Mouse (Mus musculus) embryo, embryonic 11 days (tissue): Measurements from ENCODE around the gene Ptprd.

Experiments
- DNase-seq: peaks from one replicate; pipeline ENCODE4 v3.0.0-alpha.2; 2015

Ptprd gene

DNA sequence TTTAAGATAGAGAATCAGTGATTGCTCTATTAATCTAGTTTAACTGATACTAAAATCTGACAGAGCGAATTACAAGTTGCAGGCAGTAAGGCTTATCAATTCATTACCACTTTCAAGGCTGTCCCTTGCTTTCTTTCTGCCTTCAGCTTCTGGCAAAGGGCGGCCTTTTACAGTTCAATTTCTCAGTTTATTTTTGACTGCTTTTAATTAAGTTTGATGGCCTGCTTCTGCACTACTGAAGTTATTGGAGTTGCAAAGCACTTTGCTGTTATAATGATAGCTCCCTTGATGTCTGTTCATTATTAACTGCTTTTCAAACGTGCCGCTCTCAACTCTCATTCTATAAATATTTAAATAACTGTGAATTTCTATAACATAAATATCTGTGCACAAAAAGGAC lies 673.9 kb downstream of the Ptprd start:
- DNase-seq, result no peak

DNA sequence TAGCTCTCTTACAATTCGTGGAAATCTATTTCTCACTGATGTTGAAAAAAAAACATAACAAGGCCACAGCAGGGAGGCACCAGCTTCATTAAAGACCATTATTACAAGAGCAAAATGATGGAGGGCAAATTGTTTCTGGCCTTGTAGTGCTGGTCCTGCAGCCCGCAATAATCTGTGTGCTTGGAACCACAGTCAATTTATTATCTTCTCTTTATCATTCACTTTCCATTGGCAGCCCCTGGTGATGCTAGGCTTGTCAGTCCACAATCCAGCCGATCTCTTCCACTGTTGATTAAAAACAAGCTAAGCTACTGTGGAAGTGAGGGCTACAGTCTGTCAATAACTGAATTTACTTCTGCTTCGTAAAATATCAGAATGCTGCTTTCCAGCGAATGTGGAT lies 674.4 kb downstream of the Ptprd start:
- no peak for DNase-seq

- DNase-seq, result no peak
Measured at GRCm38 (mm10) chr4:77535601-77536000, 676.2 kb downstream of the Ptprd start.

DNA sequence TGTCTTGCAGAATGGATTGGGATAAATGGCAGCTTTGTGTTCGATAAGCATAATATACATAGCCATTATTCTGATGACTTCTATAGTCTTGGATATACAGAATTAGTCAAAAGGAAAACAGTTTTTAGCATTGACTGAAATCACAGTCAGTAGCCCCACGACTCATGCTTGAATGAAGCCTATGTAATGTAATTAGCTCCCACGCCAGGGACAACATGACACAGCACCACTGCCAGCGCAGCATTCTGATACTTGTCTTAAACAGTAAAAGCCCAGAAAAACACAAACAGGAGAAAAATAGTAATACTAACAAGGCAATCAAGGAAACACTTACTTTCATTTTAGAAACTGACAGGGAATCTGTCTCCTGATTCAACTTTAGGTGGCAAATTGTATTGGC lies 677.2 kb downstream of the Ptprd start:
- no peak for DNase-seq

DNA sequence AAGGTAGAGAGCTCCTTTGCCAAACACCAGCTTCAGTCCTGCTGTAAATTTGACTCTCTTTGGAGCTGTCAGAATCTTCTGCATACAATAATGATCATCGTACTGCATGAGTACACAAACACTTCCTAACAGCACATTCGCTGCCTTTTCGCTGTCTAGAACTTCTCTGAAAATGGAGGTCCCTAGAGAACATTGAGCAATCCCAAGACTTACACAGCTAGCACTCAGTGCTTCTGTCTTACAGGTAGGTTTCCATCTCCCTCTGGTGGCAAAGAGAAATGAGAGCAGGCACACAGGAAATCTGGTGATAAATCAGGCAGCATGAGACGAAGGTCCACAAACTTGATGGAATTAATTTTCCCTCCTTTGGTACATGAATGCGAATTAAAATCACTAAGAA lies 692.6 kb downstream of the Ptprd start:
- peak; percentile 62 for DNase-seq

DNA sequence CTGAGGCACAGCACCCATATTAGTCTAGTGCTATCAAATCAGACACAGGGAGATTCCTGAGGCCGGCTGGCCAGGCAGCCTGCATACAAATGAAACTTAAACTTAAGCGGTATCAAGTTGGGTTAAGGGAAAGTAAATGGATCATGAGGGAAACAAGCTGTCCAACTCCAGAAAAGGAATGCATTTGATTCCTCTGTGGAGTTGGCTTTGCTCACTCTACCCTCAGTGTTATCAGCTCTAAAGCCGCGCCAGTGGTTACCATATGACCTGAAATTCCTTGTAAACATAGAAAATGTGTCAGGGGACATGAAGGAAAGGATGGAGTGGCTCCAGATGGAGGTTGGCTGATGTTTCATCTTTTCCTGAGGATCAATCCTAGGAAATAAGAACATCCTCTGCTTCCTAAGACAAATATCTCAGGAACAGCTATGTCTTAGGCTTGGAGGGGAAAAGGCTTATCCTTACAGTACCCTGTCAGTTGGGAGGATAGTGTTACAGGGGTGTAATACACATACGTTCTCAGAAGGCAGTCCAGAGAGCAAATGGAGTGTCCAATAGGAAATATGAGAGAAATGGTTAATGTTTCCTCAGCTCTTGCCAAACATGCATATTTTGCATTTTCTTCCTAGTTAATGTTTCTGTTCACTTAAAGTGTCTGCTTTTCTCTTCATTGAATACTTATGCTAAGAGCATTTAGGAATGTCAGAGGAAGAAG lies 697.7 kb downstream of the Ptprd start:
- DNase-seq, result no peak

- DNase-seq, result no peak
Measured at GRCm38 (mm10) chr4:77513041-77513440, 698.7 kb downstream of the Ptprd start.

GRCm38 (mm10) chr4:77454049-77454448 lies 757.7 kb downstream of the Ptprd start:
- DNase-seq, result no peak

GRCm38 (mm10) chr4:77399146-77399545 lies 812.6 kb downstream of the Ptprd start:
- no peak for DNase-seq

- DNase-seq, result no peak
Measured at GRCm38 (mm10) chr4:77361728-77362127, 850.0 kb downstream of the Ptprd start.

DNA sequence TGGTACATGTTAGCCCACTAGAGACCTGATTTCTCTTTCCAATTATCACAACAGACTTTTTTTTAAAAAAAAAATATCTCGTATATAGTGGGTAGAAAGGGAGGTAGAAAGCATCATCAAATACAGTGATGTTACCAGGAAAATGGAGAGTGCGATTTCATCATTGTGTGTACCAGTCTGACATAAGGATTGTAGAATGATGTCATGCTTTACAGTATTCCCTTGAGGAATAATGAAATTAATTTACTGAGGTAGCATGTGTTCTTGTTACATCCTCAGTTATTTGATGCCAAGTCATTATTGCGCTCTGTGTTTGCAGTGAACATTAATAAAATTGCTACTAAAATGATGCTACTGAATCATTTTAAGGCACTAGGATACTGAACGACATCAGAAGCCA lies 884.6 kb downstream of the Ptprd start:
- DNase-seq, result no peak

DNA sequence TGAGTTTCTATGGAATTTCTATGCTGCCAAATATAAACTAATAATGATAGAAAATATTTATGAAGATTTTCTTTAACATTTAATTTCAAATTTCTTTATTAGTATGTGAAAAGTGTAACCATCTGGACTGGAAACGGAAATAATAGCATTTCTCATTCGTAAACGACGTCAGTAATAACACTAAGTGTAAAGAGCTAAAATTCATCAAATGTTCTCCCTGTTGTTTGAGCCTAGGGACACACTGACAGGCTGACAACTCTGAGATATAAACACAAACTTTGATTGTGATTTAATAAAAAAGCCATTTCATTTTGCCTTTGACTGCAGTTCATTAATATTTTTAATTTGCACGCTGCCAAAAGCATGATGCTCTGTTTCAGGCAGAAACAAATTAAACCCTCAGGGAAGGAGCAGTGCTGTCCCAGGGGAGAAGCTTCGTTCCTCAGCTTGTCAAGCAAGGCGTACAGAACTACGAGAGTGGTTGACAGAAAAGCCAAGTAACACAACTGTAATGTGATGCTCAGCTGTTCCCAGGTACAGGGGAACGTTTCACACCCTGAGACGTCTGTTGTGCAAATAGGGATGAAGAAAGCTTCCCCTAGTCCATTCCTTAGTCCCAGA lies 894.6 kb downstream of the Ptprd start:
- DNase-seq, result peak; percentile 7

DNA sequence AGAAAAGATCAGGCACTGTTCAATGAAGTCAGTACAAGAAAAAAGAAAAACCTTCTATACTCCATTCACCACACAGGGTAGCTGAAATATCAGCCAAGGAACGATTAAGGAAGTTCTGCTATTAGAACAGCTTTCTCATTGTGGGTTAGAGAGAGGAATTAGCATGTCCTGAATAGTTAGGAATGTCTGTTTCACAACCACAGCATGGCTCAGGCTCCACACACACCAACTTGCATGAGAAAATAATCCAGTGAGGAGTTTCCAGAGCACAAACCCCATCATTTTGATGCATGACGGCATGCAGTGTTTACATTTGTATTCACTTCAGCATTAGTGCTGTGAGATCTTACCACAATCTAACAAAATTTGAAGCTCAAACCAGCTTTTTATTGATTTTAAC lies 895.1 kb downstream of the Ptprd start:
- DNase-seq, result no peak

DNA sequence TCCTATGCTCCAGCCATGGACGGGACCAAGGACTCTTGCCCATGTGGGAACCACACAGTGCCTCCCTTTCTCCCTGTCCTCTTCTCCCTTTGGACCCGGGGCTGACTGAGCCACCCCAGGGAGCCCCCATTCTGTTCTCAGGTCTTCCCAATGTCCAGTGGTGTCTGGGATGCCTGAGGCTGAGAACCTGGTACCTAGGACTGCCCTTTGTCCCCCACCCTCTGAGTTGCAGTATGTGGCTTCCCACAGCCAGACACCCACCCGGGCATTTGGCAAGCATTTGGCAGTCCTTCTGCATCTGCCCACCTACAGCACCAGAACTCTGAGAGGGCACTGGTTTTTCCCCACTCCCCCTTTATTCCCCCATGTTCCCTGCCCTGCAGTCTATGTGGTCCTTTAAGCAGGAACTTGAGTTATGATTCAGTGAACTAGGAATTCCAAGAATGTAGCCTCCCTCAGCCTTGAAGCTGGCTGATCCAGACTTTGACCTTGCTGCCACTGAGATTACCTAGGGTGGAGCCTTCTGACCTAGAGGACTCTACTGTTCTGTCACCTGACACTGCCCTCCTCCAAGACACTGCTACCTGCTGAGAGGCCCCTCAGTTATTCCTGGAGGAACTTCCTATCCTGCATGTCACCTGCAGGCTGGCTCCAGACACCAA lies 901.5 kb downstream of the Ptprd start:
- peak; percentile 5 for DNase-seq

DNA sequence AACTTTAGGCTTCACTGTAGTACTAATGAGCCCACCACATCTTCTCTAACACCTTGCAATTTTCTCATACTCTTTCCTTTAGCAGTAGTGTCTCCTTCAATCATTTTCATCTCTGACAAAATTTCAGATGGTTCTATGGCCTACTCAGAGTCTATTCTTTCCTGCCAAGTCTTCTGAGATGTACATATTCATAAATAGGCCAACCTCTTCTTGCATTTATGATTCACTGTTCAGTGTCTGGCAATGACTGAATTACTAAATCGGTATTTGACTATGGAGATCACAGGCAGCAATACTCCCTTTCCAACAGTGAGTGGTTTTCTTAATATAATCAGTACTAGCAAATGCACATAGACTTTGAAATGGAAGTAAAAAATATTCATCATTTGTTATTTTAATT lies 928.3 kb downstream of the Ptprd start:
- no peak for DNase-seq

DNA sequence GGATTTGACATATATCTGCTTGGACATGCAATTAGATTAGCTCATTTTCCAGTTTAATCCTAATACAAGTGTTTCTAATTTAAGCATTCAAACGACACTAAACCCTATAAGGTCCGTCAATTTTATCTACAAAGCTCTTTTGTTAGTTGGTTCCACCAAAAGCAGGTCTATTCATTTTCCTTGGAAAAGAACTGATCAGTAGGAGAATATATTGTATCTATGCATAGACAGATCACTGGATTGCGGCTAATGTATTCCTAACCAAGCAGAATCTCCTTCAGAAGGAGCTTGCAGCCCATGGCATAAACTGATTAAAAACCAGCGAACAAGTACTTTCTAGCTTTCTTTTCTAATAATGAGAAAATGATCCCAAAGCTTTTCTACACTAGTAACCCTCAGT lies 933.8 kb downstream of the Ptprd start:
- DNase-seq, result no peak

GRCm38 (mm10) chr4:77259972-77260290 lies 951.8 kb downstream of the Ptprd start:
- no peak for DNase-seq

- peak; percentile 15 for DNase-seq
Measured at GRCm38 (mm10) chr4:77259250-77259971, 952.4 kb downstream of the Ptprd start.

GRCm38 (mm10) chr4:77251188-77251587 lies 960.6 kb downstream of the Ptprd start:
- no peak for DNase-seq

DNA sequence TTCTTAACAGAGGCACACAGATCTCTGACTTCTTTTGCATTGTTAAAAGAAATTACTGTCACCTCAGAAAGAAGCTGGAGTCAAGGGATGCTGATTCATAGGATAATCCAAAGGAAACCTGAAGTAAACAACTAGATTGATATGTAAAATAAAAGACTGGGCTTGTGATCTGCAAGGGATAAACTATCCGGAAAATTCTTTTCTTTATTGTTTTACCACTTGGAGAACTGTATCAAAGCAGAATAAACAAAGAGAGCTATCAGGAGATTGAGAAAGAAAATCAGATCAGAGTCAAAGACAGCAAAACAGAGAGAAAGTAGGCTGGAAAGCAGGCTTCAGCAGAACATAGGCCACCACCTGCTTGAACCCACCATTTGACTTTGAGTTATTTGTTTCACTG lies 962.0 kb downstream of the Ptprd start:
- no peak for DNase-seq

GRCm38 (mm10) chr4:77248918-77249317 lies 962.8 kb downstream of the Ptprd start:
- DNase-seq, result no peak

DNA sequence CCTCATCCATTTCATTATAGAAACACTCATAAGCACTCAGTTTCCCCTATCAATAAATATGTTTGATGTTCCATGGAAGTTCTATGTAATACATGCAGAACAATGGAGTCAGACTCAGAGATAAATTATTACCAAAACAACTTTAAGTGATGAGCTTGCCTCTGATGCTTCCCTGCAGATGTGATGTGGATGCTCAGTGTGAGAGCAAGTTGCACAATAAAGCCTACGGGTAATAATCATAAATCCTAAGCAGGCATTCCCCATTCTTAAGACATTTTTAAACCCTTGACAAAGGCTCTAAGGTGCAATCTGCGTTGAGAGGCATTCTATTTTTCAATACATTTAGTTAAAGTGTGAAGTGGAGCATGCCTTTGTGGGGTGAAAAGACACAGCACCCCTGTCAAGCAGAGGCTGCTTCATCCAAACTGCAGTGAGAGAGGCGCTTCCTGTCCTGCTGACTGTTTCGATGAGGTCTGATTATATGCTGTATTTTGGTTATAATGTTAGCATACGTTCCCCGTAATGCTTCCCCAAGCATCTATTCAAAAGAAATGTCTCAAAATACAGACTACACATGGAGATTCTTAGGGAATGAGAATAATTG lies 969.8 kb downstream of the Ptprd start:
- no peak for DNase-seq

DNA sequence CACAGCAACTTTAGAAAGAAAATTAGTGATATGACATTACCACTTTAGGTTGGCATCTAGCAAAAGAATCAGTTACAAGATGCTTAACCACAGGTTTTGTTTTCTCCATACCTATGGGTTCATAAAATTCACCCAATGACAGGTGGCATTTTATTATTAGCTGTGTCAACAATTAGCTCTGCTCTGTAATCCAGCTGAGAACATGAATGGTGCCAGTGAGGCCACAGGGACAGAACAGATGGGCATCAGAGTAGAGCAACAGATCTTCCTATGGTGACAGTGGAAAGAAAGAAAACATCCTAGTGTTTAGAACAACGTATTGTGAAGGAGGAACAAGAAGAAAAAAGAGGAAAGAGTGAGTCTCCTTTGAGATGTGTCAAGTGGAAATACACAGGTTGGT lies 973.6 kb downstream of the Ptprd start:
- DNase-seq, result no peak
